Mouse (Mus musculus) ES-E14 (cell line): ENCODE results near the gene Sh2d2a. TPM values are rescaled to one million over a fixed set of nuclear protein-coding genes. Genes with fewer than 3 reads are reported as not detected.
A peak's percentile ranks its signal among the peaks of the same experiment; 100 is the strongest.
"Not testable (repeated sequence)": the region's sequence is repeated elsewhere in the genome, so short reads cannot be mapped to it uniquely, and the experiment has no call there.

Source experiments
- DNase-seq: peaks from one replicate; pipeline ENCODE4 v3.0.0-alpha.2; 2013; ENCODE audit warnings: low read depth, low spot score
- H3K27ac ChIP-seq: 2 replicates; pipeline ENCODE4 v1.5.1; 2012; ENCODE audit warnings: low read depth, mild to moderate bottlenecking, low read length, moderate library complexity, mixed read lengths; ENCODE audit not compliant: poor library complexity, insufficient read depth, severe bottlenecking
- H3K36me3 ChIP-seq: 2 replicates; pipeline ENCODE4 v1.6.1; 2012; ENCODE audit warnings: mild to moderate bottlenecking, low read length, moderate library complexity, mixed read lengths; ENCODE audit not compliant: control insufficient read depth, poor library complexity, insufficient read depth, severe bottlenecking
- H3K4me1 ChIP-seq, 2 experiments: fragments of 150-350 bp in 1 of 2; sonication (generic) in 1 of 2; 2 replicates each; pipeline ENCODE4 v1.6.1; 2012; ENCODE audit warnings: low read length in 2 of 2, mild to moderate bottlenecking in 1 of 2, mixed read lengths in 1 of 2; ENCODE audit not compliant: control insufficient read depth in 2 of 2, insufficient read depth in 2 of 2, poor library complexity in 1 of 2
- H3K4me3 ChIP-seq, 2 experiments: fragments of 150-350 bp in 1 of 2; sonication (generic) in 1 of 2; 2 replicates each; pipeline ENCODE4 v1.5.1; 2012; ENCODE audit warnings: low read length in 2 of 2, low read depth in 1 of 2, mild to moderate bottlenecking in 1 of 2, mixed read lengths in 1 of 2; ENCODE audit not compliant: insufficient read depth in 1 of 2, poor library complexity in 1 of 2, severe bottlenecking in 1 of 2
- H3K9ac ChIP-seq: 2 replicates; pipeline ENCODE4 v1.6.1; 2012; ENCODE audit warnings: low read depth, mild to moderate bottlenecking, low read length, mixed read lengths; ENCODE audit not compliant: poor library complexity, insufficient read depth, severe bottlenecking
- H3K9me3 ChIP-seq: fragments of 150-350 bp; sonication (generic); 2 replicates; pipeline ENCODE4 v1.6.1; 2012; ENCODE audit warnings: low read depth, mild to moderate bottlenecking, low read length; ENCODE audit not compliant: control insufficient read depth, insufficient read depth
- CHD2 ChIP-seq: IDR thresholded peaks from 2 replicates; pipeline ENCODE4 v1.6.1; 2014; ENCODE audit warnings: mild to moderate bottlenecking, low read depth, low read length, inconsistent platforms
- HCFC1 ChIP-seq: IDR thresholded peaks from 2 replicates; pipeline ENCODE4 v1.6.1; 2012; ENCODE audit warnings: low read length, inconsistent platforms, borderline replicate concordance; ENCODE audit not compliant: insufficient read depth
- MAFK ChIP-seq: IDR thresholded peaks from 2 replicates; pipeline ENCODE4 v1.6.1; 2014; ENCODE audit warnings: mild to moderate bottlenecking, low read depth, low read length, inconsistent platforms; ENCODE audit not compliant: insufficient read depth
- ZC3H11A ChIP-seq: IDR thresholded peaks from 2 replicates; pipeline ENCODE4 v1.6.1; 2012; ENCODE audit warnings: low read depth, mild to moderate bottlenecking, inconsistent platforms, low read length, borderline replicate concordance
- ZNF384 ChIP-seq: IDR thresholded peaks from 2 replicates; pipeline ENCODE4 v1.6.1; 2012; ENCODE audit warnings: low read depth, low read length, inconsistent platforms
- in situ Hi-C, 2 experiments: fragments of 600-800 bp; cut with MboI; formaldehyde crosslinking; loops; one replicate each; pipeline ENCODE4 v1.15.1; 2025; ENCODE audit warnings: low sequenced_read_pairs in 2 of 2, inconsistent platforms in 1 of 2; ENCODE audit not compliant: unreplicated experiment in 2 of 2
- total RNA-seq: library from RNA; depleted of rRNA; stranded (reverse); fragments of 300-350 nt; gene quantifications from 2 replicates; pipeline ENCODE4 v1.2.3, GENCODE M21; 2012

Gene Sh2d2a
- total RNA-seq, 1 experiment: 0.22 TPM

GRCm38 (mm10) chr3:87885281-87886003 lies 38.9 kb downstream of the Sh2d2a start, which contains the start of gene Prcc:
Prcc (minus strand) TSS chr3:87885608.
- in situ Hi-C loops: no loop called here
- peak within 1 kb of the TSS; percentile 97 for H3K9ac ChIP-seq
- TF ChIP-seq CHD2: peak; percentile 59; the same call in 1 of the 2 replicates
- TF ChIP-seq MAFK: no peak
- TF ChIP-seq HCFC1: peak; percentile 99
- H3K4me3 ChIP-seq: peak within 1 kb of the TSS; percentile 78 to 95
- H3K4me1 ChIP-seq: peaks cover 0 to 3% of the 10 kb centered on the region in 2 experiments; a peak in 1 of 4 replicates
- H3K9me3 ChIP-seq: no peaks in the 10 kb centered on the region
- peaks cover 5% of the 10 kb centered on the region for H3K36me3 ChIP-seq
- DNase-seq: peak; percentile 95
- peak within 1 kb of the TSS; percentile 86 for H3K27ac ChIP-seq

GRCm38 (mm10) chr3:87886004-87886365 lies 39.4 kb downstream of the Sh2d2a start:
- peaks cover 2% of the 10 kb centered on the region for H3K36me3 ChIP-seq
- H3K4me1 ChIP-seq: peaks cover 0 to 3% of the 10 kb centered on the region in 2 experiments; a peak in 1 of 4 replicates
- H3K9me3 ChIP-seq: no peaks in the 10 kb centered on the region
- H3K27ac ChIP-seq: no peak overlapping the region; the same call in 1 of the 2 replicates
- H3K9ac ChIP-seq: peak overlapping the region; percentile 64; the same call in 1 of the 2 replicates
- no peak for DNase-seq
- peak overlapping the region; percentile 66 to 73 for H3K4me3 ChIP-seq
- in situ Hi-C loops: no loop called here
- TF ChIP-seq ZC3H11A: no peak
- no peak for TF ChIP-seq MAFK
- TF ChIP-seq CHD2: peak; percentile 39; the same call in 1 of the 2 replicates
- TF ChIP-seq ZNF384: peak; percentile 97

- DNase-seq: no peak
- Histone ChIP-seq H3K27ac (no peak overlapping the region), H3K4me1 (peaks cover 0 to 3% of the 10 kb centered on the region in 2 experiments; a peak in 1 of 4 replicates), H3K36me3 (peaks cover 2% of the 10 kb centered on the region), H3K9ac (peak overlapping the region; percentile 2; the same call in 1 of the 2 replicates), H3K4me3 (peak overlapping the region in 1 of 2 experiments; percentile 73; a peak in 2 of 4 replicates), H3K9me3 (no peaks in the 10 kb centered on the region)
- TF ChIP-seq CHD2: no peak
- no peak for TF ChIP-seq ZC3H11A
- 0 out of 2 replicates have a peak, but pooled peaks have one; percentile 4 for TF ChIP-seq ZNF384
- TF ChIP-seq MAFK: no peak
- no peak for TF ChIP-seq HCFC1
- in situ Hi-C loops: no loop called here
Observed at GRCm38 (mm10) chr3:87886416-87886815, 39.9 kb downstream of the Sh2d2a start.

- in situ Hi-C loops, H3K9ac ChIP-seq, H3K4me1 ChIP-seq, H3K9me3 ChIP-seq, DNase-seq, H3K36me3 ChIP-seq, H3K4me3 ChIP-seq, H3K27ac ChIP-seq: not testable (repeated sequence)
Observed at GRCm38 (mm10) chr3:87887400-87887799, 40.8 kb downstream of the Sh2d2a start.

- TF ChIP-seq HCFC1: no peak
- TF ChIP-seq ZNF384: no peak
- no peak for TF ChIP-seq MAFK
- TF ChIP-seq CHD2: no peak
- Histone ChIP-seq H3K27ac (no peak overlapping the region), H3K4me1 (peaks cover 6 to 7% of the 10 kb centered on the region in 2 experiments; a peak in 3 of 4 replicates), H3K9me3 (no peaks in the 10 kb centered on the region), H3K4me3 (no peak overlapping the region), H3K36me3 (no peaks in the 10 kb centered on the region), H3K9ac (no peak overlapping the region)
- no peak for DNase-seq
- in situ Hi-C loops: no loop called here
Observed at GRCm38 (mm10) chr3:87891481-87891880, 44.9 kb downstream of the Sh2d2a start.
